Mouse (Mus musculus) heart, postnatal 0 days (tissue): ENCODE results near the gene Lrrc8e. TPM values are rescaled to one million over a fixed set of nuclear protein-coding genes. Genes with fewer than 3 reads are reported as not detected.

ENCODE experiments used
- ATAC-seq: fragments of 200-750 bp; cut with Nextera tagmentation; 2 replicates; pipeline ENCODE4 v1.8.0; 2017; ENCODE audit warnings: low read depth, moderate number of reproducible peaks, moderate library complexity; ENCODE audit not compliant: insufficient read depth
- DNase-seq: peaks from one replicate; pipeline ENCODE4 v3.0.0-alpha.2; 2016; ENCODE audit warnings: low spot score
- H3K27ac ChIP-seq: fragments of 300-500 bp; sonication (generic); 2 replicates; pipeline ENCODE4 v1.5.1; 2014; ENCODE audit warnings: low read depth, mild to moderate bottlenecking
- H3K27me3 ChIP-seq: fragments of 300-500 bp; sonication (generic); 2 replicates; pipeline ENCODE4 v1.6.1; 2014; ENCODE audit warnings: low read length, mixed read lengths; ENCODE audit not compliant: control insufficient read depth, insufficient read depth
- H3K36me3 ChIP-seq: fragments of 300-500 bp; sonication (generic); replicated peaks from 2 replicates; pipeline ENCODE4 v1.6.1; 2014; ENCODE audit warnings: low read length, mixed read lengths; ENCODE audit not compliant: control insufficient read depth, insufficient read depth
- H3K4me1 ChIP-seq: fragments of 300-500 bp; sonication (generic); 2 replicates; pipeline ENCODE4 v1.6.1; 2014; ENCODE audit warnings: antibody characterized with exemption; ENCODE audit not compliant: control insufficient read depth, insufficient read depth
- H3K4me2 ChIP-seq: fragments of 300-500 bp; sonication (generic); 2 replicates; pipeline ENCODE4 v1.6.1; 2014; ENCODE audit warnings: low read depth, mild to moderate bottlenecking, low read length, moderate library complexity
- H3K4me3 ChIP-seq: fragments of 300-500 bp; sonication (generic); 2 replicates; pipeline ENCODE4 v1.5.1; 2014; ENCODE audit warnings: low read depth, low read length
- H3K9ac ChIP-seq: fragments of 300-500 bp; sonication (generic); replicated peaks from 2 replicates; pipeline ENCODE4 v1.6.1; 2014; ENCODE audit warnings: low read depth, low read length, mixed read lengths
- H3K9me3 ChIP-seq: fragments of 300-500 bp; sonication (generic); replicated peaks from 2 replicates; pipeline ENCODE4 v1.6.1; 2016; ENCODE audit warnings: low read length; ENCODE audit not compliant: control insufficient read depth
- CTCF ChIP-seq: IDR thresholded peaks from 2 replicates; pipeline ENCODE4 v1.5.1; 2016; ENCODE audit warnings: antibody characterized with exemption, control low read depth, low read depth
- EP300 ChIP-seq: IDR thresholded peaks from 2 replicates; pipeline ENCODE4 v1.6.1; 2016; ENCODE audit warnings: antibody characterized with exemption, low read depth
- WGBS: fragments of 180-500 bp; shearing (Covaris S2); extraction: QIAGEN DNeasy Blood & Tissue Kit; methylation state at CpG from one replicate; pipeline ENCODE4 v1.1.7; 2014; 5-methylcytosine and 5-hydroxymethylcytosine counted together
- polyA plus RNA-seq: library from polyadenylated mRNA; unstranded; fragments of >200 nt; fragmentation: Nextera tagmentation; extraction: Ambion mirVana; gene quantifications from 2 replicates; pipeline ENCODE4 v1.2.1, GENCODE M21; 2015
- total RNA-seq: library from RNA; depleted of rRNA; stranded (reverse); fragments of >200 nt; gene quantifications from 2 replicates; pipeline ENCODE4 v1.2.3, GENCODE M21; 2014; ENCODE audit warnings: low replicate concordance; rRNA removed

Gene Lrrc8e
- total RNA-seq (0.08 TPM in 1 of 2 replicates, not detected in the other), polyA plus RNA-seq (0.08 and 0.21 TPM in 2 replicates)

DNA sequence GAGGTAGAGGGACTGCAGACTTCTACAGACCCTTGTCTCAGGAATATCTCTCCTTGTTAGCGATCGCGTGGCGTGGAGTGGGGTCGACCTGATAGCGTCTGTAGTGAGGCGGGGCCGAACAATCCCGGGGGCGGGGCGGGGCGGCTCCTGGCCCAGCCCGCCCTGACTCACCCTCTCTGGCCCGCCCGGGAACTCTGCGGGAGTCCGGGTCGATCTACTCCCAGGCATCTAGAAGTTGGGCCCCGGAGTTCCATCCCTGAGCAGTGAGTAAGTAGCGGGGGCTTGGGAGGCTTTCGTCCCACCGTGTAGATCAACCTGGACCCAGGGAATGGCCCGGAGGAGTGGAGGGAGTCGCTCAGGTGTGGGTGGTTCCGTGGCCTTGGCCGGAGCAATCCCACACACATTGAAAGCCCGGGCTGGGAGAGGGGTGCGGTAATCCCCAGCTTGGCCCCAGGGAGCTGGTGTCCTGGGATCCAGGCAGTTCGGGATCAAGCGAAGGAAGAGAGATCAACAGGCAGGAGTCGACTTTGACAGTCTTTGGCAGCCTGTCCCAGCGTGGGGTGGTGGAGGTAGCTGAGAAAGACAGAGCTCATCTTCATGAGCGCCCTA is at the start of gene Lrrc8e:
Gene Lrrc8e (plus strand): TSS at position 89 of the 609 bp plus-strand sequence.
- Histone ChIP-seq H3K4me2 (peak within 1 kb of the TSS; percentile 45), H3K4me1 (0 out of 2 replicates have a peak, but pooled peaks cover 5% of the 10 kb centered on the region), H3K9ac (no peak within 1 kb of the TSS), H3K4me3 (peak within 1 kb of the TSS; percentile 19; the same call in 1 of the 2 replicates), H3K27ac (no peak within 1 kb of the TSS), H3K27me3 (peaks cover 29% of the 10 kb centered on the region), H3K9me3 (no peaks in the 10 kb centered on the region), H3K36me3 (no peaks in the 10 kb centered on the region)
- no peak for TF ChIP-seq CTCF
- no peak for TF ChIP-seq EP300
- no peak for ATAC-seq
- 6% methylated on average over 33 of the region's 33 CpGs for WGBS
- DNase-seq: no peak

DNA sequence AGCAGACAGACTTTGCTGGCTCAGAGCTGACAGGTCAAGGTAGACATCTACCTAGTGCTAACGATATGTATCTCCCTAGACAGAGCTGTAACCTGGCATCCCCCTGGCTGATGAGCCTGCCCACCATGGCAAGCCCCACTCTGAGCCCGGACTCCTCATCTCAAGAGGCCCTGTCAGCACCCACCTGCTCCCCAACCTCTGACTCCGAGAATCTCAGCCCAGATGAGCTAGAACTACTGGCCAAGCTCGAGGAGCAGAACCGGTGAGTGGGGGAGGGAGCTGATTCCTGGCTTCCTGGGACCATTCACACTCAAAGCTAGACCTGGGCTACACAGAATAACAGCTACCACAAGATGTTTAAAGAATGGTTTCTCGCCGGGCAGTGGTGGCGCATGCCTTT is 43.2 kb upstream of the Lrrc8e start:
- DNase-seq: no peak
- ATAC-seq: no peak
- Histone ChIP-seq H3K27ac (no peak overlapping the region), H3K9ac (no peak overlapping the region), H3K4me1 (no peaks in the 10 kb centered on the region), H3K4me2 (no peak overlapping the region), H3K9me3 (no peaks in the 10 kb centered on the region), H3K36me3 (peaks cover 42% of the 10 kb centered on the region), H3K4me3 (no peak overlapping the region), H3K27me3 (no peaks in the 10 kb centered on the region)
- no peak for TF ChIP-seq CTCF
- TF ChIP-seq EP300: no peak
- WGBS: 74% methylated on average over 8 of the region's 8 CpGs

DNA sequence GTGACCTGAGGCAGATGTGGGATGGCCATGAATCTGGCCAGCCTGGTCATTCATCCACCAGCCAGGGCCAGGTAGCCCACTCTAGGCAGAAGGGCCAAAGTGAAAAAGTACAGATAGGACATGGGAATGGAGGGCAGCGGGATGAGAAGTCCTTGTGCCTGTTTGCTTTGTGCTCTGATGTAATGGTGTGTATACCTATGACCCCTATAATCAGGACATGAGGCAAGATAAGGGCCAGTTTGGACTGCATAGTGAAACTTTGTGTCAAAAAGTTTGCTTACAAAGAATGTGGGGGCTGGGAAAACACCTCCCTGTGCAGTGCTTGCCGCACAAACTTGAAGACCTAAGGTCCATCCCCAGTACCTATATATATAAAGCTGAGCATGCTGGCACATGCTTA is 40.5 kb upstream of the Lrrc8e start:
- ATAC-seq: no peak
- no peak overlapping the region for H3K4me3 ChIP-seq
- H3K36me3 ChIP-seq: peaks cover 42% of the 10 kb centered on the region
- DNase-seq: no peak
- H3K9ac ChIP-seq: no peak overlapping the region
- H3K9me3 ChIP-seq: no peaks in the 10 kb centered on the region
- H3K4me1 ChIP-seq: no peaks in the 10 kb centered on the region
- TF ChIP-seq EP300 (no peak), CTCF (no peak)
- no peak overlapping the region for H3K27ac ChIP-seq
- no peaks in the 10 kb centered on the region for H3K27me3 ChIP-seq
- WGBS: 88% methylated on average over 2 of the region's 2 CpGs
- H3K4me2 ChIP-seq: no peak overlapping the region

GRCm38 (mm10) chr8:4188605-4189004 is 38.0 kb upstream of the Lrrc8e start:
- no peak for ATAC-seq
- Histone ChIP-seq H3K9me3 (no peaks in the 10 kb centered on the region), H3K4me2 (no peak overlapping the region), H3K9ac (no peak overlapping the region), H3K4me1 (no peaks in the 10 kb centered on the region), H3K4me3 (no peak overlapping the region), H3K27ac (no peak overlapping the region), H3K27me3 (no peaks in the 10 kb centered on the region), H3K36me3 (peaks cover 42% of the 10 kb centered on the region)
- DNase-seq: no peak
- TF ChIP-seq EP300: no peak
- no peak for TF ChIP-seq CTCF

- H3K27ac ChIP-seq: no peak overlapping the region
- peaks cover 39% of the 10 kb centered on the region for H3K36me3 ChIP-seq
- H3K9me3 ChIP-seq: no peaks in the 10 kb centered on the region
- ATAC-seq (no peak), DNase-seq (no peak)
- 37% methylated on average over 3 of the region's 3 CpGs for WGBS
- no peak overlapping the region for H3K9ac ChIP-seq
- no peak overlapping the region for H3K4me3 ChIP-seq
- H3K27me3 ChIP-seq: no peaks in the 10 kb centered on the region
- no peaks in the 10 kb centered on the region for H3K4me1 ChIP-seq
- no peak overlapping the region for H3K4me2 ChIP-seq
- TF ChIP-seq EP300 (no peak), CTCF (no peak)
Observed at GRCm38 (mm10) chr8:4189031-4189722, 37.5 kb upstream of the Lrrc8e start.
